In the genomic region with DNA sequence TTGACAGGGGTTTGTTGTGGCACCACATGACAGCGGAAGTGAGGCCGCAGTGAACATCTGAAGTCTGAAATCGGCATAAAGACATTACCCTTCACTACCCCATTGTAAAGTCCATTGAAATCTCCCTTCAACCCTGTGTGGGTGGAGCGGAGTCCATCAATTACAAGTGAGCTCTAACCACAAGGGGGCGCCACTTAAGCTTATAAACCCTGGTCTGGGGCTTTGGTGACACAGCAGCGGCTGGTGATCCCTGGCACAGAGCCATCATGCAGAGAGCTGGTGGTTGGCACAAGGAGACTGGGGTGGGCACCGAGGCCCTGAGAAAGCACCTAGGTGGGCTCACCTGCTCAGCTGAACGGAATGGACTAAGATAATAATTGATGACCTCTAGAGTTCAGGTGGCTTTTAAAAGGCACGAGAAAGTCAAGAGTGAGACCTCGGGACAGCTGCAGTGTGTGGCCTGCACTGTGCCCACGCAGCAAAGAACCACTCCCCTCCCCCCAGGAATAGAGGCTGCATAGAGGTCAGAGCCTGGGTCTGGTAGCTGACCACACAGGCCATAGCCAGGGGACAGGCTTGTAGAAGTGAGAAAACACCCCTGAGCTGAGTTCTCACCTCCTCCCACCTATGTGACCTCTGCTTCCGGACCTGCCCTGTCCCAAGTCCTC, we compare ENCODE assay signal across 8 mouse cellular contexts. TPM values are rescaled to one million over a fixed set of nuclear protein-coding genes. Genes with fewer than 3 reads are reported as not detected.
DNase-seq lines count a peak whose midpoint lies in the region; TF ChIP-seq lines count a peak whose summit lies in the region.

No protein-coding gene starts in this region.

- H3K36me3 ChIP-seq in E14TG2a.4 (ENCODE audit: insufficient read depth, low read length) = no peaks in the 10 kb centered on the region

- peak; percentile 61 for TF ChIP-seq CTCF in E14TG2a.4 (conservative IDR thresholded peaks at IDR 0.05; ENCODE audit: low read length)
- peak; percentile 65 for TF ChIP-seq CTCF in bone marrow macrophage, adult 2 months (IDR thresholded peaks at IDR 0.05; ENCODE audit: low read depth, low read length)
- peak; percentile 46 for TF ChIP-seq CTCF in lung, adult 2 months (IDR thresholded peaks at IDR 0.05; ENCODE audit: insufficient read depth, low read length)

- TF ChIP-seq POLR2A in bone marrow macrophage, adult 2 months (IDR thresholded peaks at IDR 0.05; ENCODE audit: borderline replicate concordance, low read depth, low read length) = no peak
- no peak for TF ChIP-seq POLR2A in lung, adult 2 months (IDR thresholded peaks at IDR 0.05; ENCODE audit: borderline replicate concordance, extremely low read depth, low read depth, low read length)

- intact Hi-C loops in heart, postnatal 10 days (cut with DNase I) = loop anchor here (1.0 kb wide), 1 partner anchor 79 kb away; no protein-coding TSS in a partner anchor

- H3K9me3 ChIP-seq in E14TG2a.4 (ENCODE audit: low read length) = no peaks in the 10 kb centered on the region

- H3K27me3 ChIP-seq in E14TG2a.4 (ENCODE audit: insufficient read depth, low read length) = peaks cover 18% of the 10 kb centered on the region

- no peak overlapping the region for H3K27ac ChIP-seq in bone marrow macrophage, adult 2 months (ENCODE audit: insufficient read depth, low read depth, low read length)

- no peak overlapping the region for H3K4me3 ChIP-seq in E14TG2a.4 (replicated peaks; ENCODE audit: low read length)
- H3K4me3 ChIP-seq in bone marrow macrophage, adult 2 months (ENCODE audit: insufficient read depth, low read length) = no peak overlapping the region
- H3K4me3 ChIP-seq in lung, adult 2 months (replicated peaks; ENCODE audit: extremely low read depth, low read depth, low read length) = no peak overlapping the region

- H3K4me1 ChIP-seq in E14TG2a.4 (replicated peaks; ENCODE audit: low read depth, low read length) = no peaks in the 10 kb centered on the region
- H3K4me1 ChIP-seq in bone marrow macrophage, adult 2 months (ENCODE audit: control insufficient read depth, insufficient read depth, low read length) = no peaks in the 10 kb centered on the region
- no peaks in the 10 kb centered on the region for H3K4me1 ChIP-seq in lung, adult 2 months (ENCODE audit: control insufficient read depth, insufficient read depth, low read length)

- WGBS in lung, adult 2 months = 39% methylated on average over 12 of the region's 12 CpGs

- peak; percentile 16 for DNase-seq in fibroblast of lung, adult 2 months (ENCODE audit: low read depth)
- peak; percentile 74 to 88 for DNase-seq in heart, postnatal 10 days
- DNase-seq in layer of hippocampus, adult 18-20 months (ENCODE audit: low spot score in 2 of 2) = peak; percentile 30 to 80
- DNase-seq in lung, adult 2 months = peak; percentile 63
- DNase-seq in retina, postnatal 1 day = peak; percentile 92
- peak; percentile 67 for DNase-seq in thymus, postnatal 25 days

RNA-seq across cellular contexts. Expression of a gene that starts 38.3 kb away (rescaled TPM):
- not detected in 2 replicates for polyA plus RNA-seq in bone marrow macrophage, adult 2 months (2012; ENCODE audit: insufficient read depth, insufficient read length, missing spikeins)
- total RNA-seq in heart, postnatal 10 days (2021) = 1 to 10 TPM; 1.6 to 1.8 TPM
- total RNA-seq in layer of hippocampus, adult 18-20 months (2021) = 100 to 1,000 TPM; 143 to 144 TPM
- 2.6 and 4.2 TPM in 2 replicates for polyA plus RNA-seq in lung, adult 2 months (2012; rRNA removed)

Comparison
In these comparisons a context has a peak if more than half of its experiments do, and no peak if none do; other contexts are left out.
1. DNase-seq: peak in every context shown above with its lines; median percentile 92 in retina, postnatal 1 day; 81 in heart, postnatal 10 days; 67 in thymus, postnatal 25 days; 63 in lung, adult 2 months; 55 in layer of hippocampus, adult 18-20 months; 16 in fibroblast of lung, adult 2 months.
2. RNA of a gene that starts 38.3 kb away (total RNA-seq): 143 to 144 TPM in layer of hippocampus, adult 18-20 months; 1.6 to 1.8 TPM in heart, postnatal 10 days; every median in the first group is over 10 times any median in the second.
3. Peak in every context shown above with its lines, with median percentiles within 50 percentile points of each other: CTCF ChIP-seq.